Mouse (Mus musculus): Measurements from ENCODE around the gene Gsg1l.

The Gsg1l gene

GRCm38 (mm10) chr7:125942365-125943090 lies 139.7 kb downstream of the Gsg1l start:
- no peak for DNase-seq (ENCODE audit: low read depth, low spot score)

- DNase-seq (ENCODE audit: low read depth, low spot score) = no peak
These were observed 147.9 kb downstream of the Gsg1l start for GRCm38 (mm10) chr7:125934319-125934718.

- DNase-seq (ENCODE audit: low read depth, low spot score) = no peak
These were observed 148.6 kb downstream of the Gsg1l start for GRCm38 (mm10) chr7:125933356-125934244.

GRCm38 (mm10) chr7:125931602-125932001 lies 150.6 kb downstream of the Gsg1l start:
- no peak for DNase-seq (ENCODE audit: low read depth, low spot score)

GRCm38 (mm10) chr7:125924044-125924443 lies 158.2 kb downstream of the Gsg1l start:
- DNase-seq (ENCODE audit: low read depth, low spot score) = no peak

- DNase-seq (ENCODE audit: low read depth, low spot score) = no peak
These were observed 161.4 kb downstream of the Gsg1l start for GRCm38 (mm10) chr7:125920801-125921200.

GRCm38 (mm10) chr7:125900386-125901161 lies 181.6 kb downstream of the Gsg1l start:
- no peak for DNase-seq (ENCODE audit: low read depth, low spot score)

- no peak for DNase-seq (ENCODE audit: low read depth, low spot score)
These were observed 182.3 kb downstream of the Gsg1l start for GRCm38 (mm10) chr7:125899916-125900315.

GRCm38 (mm10) chr7:125899036-125899435 lies 183.2 kb downstream of the Gsg1l start:
- DNase-seq (ENCODE audit: low read depth, low spot score) = no peak

- no peak for DNase-seq (ENCODE audit: low read depth, low spot score)
These were observed 185.2 kb downstream of the Gsg1l start for GRCm38 (mm10) chr7:125897059-125897458.

- no peak for DNase-seq (ENCODE audit: low read depth, low spot score)
These were observed 188.6 kb downstream of the Gsg1l start for GRCm38 (mm10) chr7:125893621-125894020.

GRCm38 (mm10) chr7:125888373-125888772 lies 193.8 kb downstream of the Gsg1l start:
- no peak for DNase-seq (ENCODE audit: low read depth, low spot score)

- no peak for DNase-seq (ENCODE audit: low read depth, low spot score)
These were observed 194.4 kb downstream of the Gsg1l start for GRCm38 (mm10) chr7:125887761-125888160.

GRCm38 (mm10) chr7:125887124-125887523 lies 195.1 kb downstream of the Gsg1l start:
- DNase-seq (ENCODE audit: low read depth, low spot score) = no peak

- no peak for DNase-seq (ENCODE audit: low read depth, low spot score)
These were observed 196.0 kb downstream of the Gsg1l start for GRCm38 (mm10) chr7:125886116-125886680.

- DNase-seq (ENCODE audit: low read depth, low spot score) = no peak
These were observed 199.0 kb downstream of the Gsg1l start for GRCm38 (mm10) chr7:125883232-125883631.

GRCm38 (mm10) chr7:125878040-125878439 lies 204.2 kb downstream of the Gsg1l start:
- no peak for DNase-seq (ENCODE audit: low read depth, low spot score)

GRCm38 (mm10) chr7:125873971-125874495 lies 208.2 kb downstream of the Gsg1l start:
- no peak for DNase-seq (ENCODE audit: low read depth, low spot score)

GRCm38 (mm10) chr7:125872874-125873273 lies 209.3 kb downstream of the Gsg1l start:
- no peak for DNase-seq (ENCODE audit: low read depth, low spot score)

GRCm38 (mm10) chr7:125872202-125872580 lies 210.0 kb downstream of the Gsg1l start:
- DNase-seq (ENCODE audit: low read depth, low spot score) = no peak

All from CD4-positive, CD25-positive, alpha-beta regulatory T cell, adult 2 months (primary cell).